Mouse (Mus musculus) cerebellum, postnatal 10 days (tissue): Measurements from ENCODE around the gene Fam129a.
A peak's percentile ranks its signal among the peaks of the same experiment; 100 is the strongest.
"Not testable (repeated sequence)": the region's sequence is repeated elsewhere in the genome, so short reads cannot be mapped to it uniquely, and the experiment has no call there.

Source experiments
- DNase-seq, 2 experiments: peaks; one replicate each; pipeline ENCODE4 v3.0.0; 2021; ENCODE audit warnings: mixed read lengths in 2 of 2

Gene Fam129a

DNA sequence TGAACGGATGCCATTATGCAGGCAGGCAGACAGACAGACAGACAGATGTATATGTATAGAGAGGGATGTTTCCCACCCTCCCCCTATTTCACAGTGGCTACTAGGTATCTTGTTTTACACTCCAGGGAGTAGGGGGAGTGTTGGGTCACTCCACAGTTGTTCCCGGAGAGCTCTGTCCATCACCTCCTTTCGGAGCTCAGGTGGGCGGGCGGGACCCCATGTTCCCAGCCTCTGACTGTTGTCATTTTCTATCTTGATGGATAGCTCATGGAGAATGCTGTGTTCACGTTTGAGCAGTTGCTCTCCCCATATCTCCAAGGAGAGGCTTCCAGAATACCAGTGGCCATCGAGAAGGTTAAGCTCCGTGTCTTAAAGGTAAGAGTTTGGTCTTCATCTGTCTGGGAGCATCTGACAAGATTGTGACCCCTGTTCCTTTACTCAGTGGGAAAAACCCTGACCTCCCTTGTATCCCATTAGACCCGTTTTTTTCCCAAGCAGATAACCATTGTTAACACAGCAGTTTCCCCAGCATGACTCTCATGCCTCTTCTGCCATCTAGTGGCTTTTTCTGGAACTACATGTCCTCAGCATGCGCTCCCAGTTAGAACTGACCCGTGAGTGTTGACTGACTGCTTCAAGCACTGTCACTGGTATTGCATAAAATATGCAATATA is 134.9 kb downstream of the Fam129a start:
- peak; percentile 90 to 96 for DNase-seq

DNA sequence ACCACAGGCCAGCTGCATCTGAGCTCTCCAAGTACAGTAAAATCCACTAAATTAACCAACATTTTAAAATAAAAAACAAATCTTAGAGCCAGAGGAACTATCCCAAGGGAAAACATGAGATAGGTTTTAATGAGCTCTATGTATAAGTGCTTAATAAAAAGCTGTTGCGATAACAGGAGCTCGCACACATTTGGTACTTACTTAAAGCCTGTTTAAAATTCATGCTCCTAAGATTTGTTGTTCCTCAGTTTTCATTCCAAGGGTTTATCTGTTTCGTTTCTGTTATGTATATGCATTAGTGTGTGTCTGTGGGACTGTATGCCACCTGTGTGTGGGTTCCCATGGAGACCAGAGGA is 135.4 kb downstream of the Fam129a start:
- no peak for DNase-seq

DNA sequence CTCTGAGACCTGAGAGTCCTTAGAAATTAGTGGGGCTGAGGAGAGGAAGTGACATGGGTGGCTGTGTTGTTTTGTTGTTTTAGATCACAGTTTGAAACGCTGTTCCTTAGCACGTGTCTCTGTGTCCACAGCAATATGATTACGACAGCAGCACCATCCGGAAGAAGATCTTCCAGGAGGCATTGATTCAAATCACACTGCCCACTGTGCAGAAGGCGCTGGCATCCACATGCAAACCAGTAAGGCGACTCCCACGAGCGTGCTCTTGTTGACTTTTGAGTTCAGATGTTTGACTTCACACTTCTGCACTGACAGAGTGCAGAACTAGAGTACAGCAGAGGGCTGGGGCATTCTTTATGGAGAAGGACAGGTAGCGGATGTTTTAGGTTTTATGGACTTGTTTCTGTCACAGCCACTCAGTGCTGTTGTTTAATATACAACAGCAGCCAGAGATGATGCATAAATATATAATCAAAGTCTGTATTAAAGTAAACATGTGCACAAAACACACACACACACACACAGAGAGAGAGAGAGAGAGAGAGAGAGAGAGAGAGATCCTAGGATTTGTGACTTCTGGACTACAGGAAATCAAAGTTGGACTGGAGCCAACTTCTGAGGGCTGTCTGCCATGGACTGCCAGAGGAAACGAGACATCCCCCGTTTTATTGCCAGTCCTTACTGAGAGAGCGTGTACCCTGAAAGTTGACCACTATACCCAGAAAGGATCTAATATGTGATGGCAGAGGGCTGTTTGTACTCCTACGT is 138.2 kb downstream of the Fam129a start:
- DNase-seq = peak; percentile 80 to 87

DNA sequence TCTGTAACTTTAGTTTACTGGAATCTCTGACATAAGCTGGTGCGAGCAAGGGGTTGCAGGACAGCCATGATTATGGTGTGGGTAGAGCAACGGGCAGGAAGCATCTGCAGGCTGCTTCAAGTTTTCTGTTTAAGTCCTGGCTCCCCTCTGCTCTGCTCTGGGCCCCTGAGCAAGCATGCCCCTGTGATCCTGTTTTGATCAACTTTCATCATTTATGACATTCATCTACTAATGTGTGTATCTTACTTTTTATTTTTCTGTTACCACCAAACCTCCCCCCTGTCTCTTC is 138.7 kb downstream of the Fam129a start:
- no peak for DNase-seq

DNA sequence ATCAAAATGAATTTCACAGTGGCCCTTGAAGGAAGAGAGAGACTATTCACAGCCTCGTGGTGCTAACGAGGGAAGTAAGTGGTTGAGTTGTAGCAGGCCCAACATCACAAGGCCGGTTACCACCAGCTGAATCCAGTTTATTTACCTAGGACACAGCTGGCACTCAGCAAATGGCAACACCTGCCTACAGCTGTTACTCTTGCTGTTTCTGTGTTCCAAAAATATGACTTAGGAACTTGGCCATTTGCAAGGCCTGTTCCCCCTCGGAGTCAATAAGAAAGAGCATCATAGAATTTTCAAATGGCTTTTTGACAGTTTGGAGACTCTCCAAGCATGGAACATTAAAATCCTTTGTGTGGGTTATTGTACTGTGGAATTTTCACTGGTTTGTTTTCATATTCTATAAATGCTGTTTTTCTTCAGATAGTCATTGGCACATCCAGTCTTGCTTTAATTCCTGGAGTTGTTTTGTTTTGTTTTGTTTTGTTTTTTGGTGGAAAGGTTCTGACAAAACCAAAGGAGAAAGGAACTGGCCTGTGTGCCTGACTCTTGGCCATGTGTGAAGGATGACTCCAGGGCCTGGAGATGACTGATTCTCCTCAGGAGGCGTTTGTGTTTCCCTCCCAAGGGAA is 139.6 kb downstream of the Fam129a start:
- DNase-seq = no peak

DNA sequence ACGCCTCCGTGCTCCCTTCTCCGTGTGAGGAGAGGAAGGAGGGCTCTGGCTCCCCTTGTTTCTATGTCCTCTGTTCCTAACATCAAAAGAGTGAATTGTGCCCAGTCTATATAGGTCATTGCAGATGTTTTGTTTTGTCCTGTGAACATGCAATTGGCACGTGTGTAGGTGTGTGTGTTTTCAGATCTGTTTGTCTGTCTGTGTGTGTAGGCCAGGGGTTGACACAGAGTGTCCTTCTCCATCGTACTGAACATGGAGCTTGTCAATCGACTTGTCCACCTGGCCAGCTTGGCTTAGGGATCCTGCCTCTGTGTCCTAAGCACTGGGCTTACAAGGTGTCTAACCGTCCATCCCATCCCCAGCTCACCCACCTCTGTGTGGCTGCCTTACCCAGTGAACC is 140.1 kb downstream of the Fam129a start:
- DNase-seq = no peak

DNA sequence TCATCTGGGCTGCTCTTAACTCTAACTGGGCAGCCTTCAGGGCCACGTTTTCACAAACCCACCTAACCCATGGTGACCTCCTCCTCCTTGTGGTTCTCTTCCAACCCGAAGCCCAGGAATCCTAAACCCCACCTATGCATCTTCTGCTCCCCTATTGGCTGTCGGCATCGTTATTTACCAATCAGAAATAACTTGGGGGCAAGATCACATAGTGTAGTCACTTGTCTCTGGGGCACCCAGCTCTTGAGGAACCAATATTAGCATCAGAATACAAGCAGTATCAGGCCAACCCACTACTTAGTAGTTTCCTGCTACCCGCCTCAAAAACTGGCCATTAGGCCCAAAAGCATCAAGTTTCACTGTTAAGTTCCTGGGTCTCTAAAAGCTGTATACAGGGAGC is 141.7 kb downstream of the Fam129a start:
- DNase-seq = no peak

DNA sequence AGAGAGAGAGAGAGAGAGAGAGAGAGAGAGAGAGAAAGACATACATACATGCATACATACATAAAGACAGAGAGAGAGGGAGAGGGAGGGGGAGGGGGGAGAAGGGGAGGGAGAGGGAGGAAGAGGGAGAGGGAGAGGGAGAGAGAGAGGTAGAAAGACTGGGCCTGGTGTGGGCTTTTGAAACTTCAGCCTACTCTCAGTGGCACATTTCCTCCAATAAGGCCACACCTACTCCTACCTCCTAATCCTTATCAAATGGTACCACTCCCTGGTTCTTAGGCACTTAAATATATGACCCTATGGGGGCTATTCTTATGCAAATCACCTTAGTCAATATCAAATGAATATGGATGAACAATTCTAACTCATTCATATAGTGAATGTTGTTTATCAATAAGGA is 142.6 kb downstream of the Fam129a start:
- DNase-seq = no peak

DNA sequence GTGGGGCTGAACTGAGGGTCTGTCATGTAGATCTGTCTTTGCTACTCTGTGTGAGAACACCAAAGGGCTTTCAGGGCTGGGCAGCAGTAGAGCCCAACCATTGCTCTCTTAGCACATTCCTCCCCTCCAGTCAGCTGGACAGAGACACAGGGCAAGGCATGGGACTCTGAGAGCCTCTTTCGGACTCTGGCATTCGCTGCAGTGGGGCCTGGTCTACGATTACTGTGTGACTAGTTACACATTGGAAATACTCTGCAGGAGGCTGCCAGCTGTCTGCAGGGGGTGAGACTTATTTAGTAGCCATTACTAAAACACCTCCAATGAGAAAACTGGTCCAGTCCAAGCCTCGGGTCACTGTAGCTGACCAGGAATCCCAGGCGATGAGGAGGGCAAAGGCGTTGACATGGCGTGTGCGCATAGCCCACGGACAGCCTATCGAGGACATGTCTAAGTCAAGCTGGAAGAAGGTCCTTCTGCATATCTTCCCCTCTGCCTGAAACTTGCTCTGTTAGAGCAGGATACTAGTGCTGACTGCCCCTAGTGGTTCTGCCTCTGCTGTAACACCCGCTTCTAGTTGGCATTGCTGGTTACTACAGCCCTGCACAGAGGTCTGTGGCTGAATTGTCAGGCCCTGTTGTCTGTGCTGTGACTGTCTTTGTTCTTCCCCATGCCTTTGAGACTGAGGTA is 145.2 kb downstream of the Fam129a start:
- DNase-seq = peak in 1 of 2 experiments; percentile 19

DNA sequence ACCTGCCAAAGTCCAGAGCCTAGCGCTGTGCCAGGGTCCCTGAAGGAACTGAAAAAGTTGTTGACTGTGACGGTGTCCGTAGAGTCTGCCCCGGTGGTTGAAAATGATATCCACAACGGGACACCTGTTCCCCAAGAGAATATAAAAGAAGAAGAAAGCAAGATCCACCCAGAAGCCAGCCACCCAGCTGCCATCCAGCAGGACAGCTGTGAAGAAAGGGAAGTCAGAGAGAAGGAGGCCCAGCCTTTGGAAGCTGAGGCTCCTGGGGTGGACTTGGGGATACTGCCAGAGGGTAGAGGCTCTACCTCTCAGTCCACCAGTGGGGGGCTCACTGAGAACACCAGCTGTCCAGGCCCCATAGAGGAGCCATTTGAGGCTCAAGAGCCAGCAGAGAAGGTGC is 146.6 kb downstream of the Fam129a start:
- DNase-seq = no peak

DNA sequence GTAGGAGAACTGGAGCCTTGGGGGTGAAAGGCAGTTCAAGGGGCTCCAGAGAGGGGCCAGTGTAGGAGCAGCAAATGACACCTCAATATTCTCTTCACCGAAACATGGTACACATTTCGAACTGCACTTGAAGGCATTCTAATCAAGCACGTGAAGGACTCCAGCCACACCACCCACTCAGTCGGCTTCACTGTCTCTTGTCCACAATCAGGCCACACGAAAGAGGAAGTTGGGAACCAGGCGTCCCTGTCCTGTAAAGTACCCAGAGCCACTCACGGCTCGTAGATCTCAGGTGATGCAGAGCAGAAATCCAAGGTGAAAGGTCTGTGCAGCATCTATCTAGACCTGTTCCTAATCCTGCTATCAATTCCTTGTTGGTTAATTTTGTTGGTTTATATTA is 147.6 kb downstream of the Fam129a start:
- DNase-seq = no peak

DNA sequence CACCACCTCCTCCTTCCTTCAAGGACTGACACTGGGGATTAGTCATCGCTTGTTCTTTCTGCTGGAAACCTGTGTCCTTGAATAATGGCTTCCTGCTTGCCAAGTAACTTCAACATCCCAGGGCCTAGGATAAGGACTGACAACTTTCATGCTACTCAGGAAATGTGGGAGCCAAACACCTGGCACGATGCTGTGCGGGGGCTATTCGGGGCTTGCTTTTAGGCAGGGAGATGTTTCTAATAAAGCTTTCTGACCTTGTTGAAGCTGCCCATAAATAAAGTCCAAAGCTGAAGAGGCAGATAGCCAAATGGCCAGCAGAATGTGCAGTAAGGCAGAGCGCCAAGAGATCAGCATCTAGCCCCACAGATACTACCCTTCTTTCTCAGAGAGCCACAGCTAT is 148.9 kb downstream of the Fam129a start:
- DNase-seq = peak; percentile 61 to 63

DNA sequence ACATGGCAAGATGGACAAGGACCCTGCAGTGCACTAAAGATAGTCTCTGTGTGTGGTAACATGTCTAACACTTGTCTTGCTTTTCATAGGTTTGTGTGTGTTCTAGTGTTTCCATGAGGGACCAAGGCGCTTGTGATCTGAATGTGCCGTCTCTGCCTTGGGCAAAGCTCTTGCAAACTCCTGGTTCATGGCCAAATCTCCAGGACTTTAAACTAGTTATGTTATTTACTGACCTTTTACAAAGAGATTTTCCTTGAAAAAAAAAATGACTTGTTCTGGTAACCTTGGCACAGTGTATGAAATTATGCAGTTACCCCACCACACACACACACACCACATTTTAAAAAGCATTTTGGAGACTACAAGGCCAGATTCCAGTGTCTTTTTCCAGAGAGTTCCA is 149.6 kb downstream of the Fam129a start:
- peak in 1 of 2 experiments; percentile 22 for DNase-seq

DNA sequence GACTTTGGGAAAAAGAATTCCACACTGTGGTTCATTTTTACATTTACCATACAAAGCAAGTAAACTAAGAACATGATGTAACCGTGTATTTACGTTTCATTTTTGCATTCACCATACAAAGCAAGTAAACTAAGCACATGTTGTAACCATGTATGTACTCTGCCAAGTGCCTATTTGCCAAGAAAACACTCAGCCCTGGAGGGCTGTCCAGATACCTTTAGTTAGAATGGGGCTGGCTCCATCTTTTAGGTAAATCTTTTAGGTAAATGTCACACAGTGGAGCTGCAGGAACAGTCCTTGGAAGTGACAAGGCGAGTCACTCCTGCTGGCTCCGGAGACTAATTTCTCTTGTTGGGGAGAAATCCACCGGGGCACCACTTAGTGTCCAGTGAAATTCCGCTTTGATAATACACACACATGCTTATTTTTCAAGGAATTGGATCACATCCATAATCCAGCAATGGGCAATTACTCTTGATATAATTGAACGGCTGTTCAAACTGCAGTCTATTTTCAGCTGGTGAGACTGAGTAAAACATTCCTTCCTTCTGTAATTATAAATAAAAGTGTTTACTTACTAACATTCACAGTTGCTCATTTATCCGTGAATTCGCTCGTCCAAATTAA is 150.5 kb downstream of the Fam129a start:
- DNase-seq = peak; percentile 22 to 37

DNA sequence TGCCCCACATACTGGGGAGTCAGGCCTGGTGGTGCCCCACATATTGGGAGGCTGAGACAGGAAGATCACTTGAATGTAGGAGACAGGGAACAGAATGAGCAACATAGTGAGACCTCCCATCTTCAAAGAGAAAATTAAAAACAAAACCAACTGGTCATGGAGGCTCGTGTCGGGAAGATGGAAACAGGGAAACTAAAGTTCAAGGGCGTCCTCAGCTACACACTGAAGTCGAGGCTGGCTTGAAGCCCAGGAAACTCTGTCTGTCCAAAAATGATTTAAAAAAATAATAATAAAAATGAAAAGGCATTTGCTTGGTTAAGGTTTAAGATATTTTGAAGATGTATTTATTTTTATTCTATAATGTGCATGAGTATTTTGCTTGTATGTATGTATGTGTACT is 152.8 kb downstream of the Fam129a start:
- no peak for DNase-seq

DNA sequence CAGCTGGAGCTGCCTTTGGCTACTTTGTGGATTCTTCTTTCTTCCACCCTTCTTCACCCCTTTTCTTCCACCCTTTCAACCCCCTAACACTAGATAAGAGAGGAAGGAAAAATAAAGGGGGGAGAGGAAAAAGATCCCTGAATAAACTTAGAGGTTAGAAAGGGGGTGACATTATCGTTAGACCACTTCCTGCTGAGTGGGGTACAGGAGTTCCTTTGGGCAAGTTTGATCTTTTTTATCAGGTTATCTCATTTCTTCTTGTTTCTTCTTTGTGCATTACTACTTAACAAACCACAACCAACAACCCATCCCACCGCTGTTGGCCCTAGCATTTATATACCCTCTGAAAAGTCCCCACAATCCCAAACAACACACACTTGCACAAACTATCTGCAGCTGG is 154.6 kb downstream of the Fam129a start:
- no peak for DNase-seq

DNA sequence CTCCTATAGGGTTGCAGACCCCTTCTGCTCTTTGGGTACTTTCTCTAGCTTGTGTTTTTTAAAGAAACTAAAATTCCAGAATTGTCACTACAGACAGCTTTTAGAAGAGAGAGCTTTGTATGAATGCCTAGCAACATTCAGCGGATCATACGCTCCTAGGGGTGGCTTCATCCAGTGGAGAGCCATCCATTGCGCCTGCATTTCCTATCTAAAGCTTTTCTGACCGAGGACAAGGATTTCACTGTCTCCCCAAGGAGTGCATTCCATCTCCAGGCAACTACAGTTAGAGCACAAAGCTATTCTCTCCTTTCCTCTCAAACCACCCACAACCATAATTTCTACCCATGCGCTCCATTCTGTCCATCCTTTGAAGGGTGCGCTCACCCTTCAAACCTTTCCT is 155.4 kb downstream of the Fam129a start:
- no peak for DNase-seq

DNA sequence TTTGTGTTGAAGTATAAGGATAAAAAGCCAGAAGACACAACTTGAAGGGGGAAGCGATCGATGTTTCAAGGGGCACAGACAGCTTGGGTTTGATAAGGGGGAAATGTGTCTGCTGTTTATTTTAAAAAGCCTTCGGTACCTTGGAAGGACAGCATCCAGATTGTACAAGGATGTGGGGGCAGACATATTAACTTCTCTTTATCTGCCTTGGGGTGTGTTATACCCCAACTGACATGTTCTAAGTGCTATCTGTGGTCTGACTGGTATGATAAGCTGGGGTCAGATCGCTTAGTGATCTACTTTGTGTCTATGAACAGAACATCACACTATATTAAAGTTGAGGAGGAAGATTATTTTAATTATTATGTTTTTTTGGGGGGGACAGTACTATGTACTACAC is 157.2 kb downstream of the Fam129a start:
- no peak for DNase-seq

DNA sequence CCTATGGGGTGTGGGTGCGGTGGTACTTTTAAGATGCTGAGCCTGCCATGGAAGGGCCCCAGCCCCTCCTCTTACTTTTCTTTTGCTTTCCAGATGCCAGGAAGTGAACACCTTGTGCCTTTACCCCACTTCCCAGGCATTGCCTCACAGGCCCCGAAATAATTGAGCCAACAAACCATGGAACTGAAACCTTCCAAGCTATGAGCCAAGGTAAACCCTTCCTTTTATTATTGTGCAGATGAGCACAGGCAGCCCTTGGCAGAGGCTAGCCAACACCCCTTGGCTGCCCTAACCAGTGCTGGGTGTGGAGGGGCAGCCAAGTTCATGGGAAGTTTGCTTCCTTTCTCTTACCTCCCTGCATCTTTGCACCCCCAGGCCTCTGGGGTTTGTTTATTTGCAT is 166.2 kb downstream of the Fam129a start:
- no peak for DNase-seq

DNA sequence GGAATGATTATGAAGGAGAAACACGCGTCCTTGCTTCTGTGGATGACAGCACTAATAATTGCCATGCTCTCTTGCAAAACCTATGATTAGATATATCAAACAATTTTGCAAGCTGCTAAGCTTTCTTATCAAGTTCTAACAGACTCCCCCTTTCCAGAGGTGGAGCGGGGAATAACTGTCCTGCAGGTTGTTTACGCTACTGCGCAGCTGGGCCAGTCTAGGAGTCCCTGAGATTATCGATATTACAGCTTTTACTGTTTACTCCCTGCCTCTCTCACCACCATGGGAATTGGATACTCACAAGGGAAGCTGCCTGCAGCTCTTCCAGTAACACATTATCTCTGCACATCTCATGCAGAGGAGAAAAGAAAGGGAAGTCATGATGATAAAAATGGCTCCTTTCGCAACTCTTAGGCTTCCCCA is 170.2 kb downstream of the Fam129a start:
- DNase-seq = no peak

DNA sequence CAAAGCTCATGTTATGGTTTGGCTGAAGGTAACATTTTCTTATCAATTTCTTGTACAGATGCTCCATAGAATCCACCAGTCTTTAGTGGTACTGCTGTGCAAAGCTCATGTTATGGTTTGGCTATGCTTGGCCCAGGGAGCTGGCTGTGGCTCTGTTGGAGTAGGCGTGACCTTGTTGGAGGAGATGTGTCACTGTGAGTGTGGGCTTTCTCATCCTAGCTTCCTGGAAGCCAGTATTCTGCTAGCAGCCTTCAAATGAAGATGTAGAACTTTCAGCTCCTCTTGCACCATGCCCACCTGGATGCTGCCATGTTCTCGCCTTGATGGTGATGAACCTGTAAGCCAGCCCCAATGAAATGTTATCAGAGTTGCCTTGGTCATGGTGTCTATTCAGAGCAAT is 178.9 kb downstream of the Fam129a start:
- not testable (repeated sequence) for DNase-seq

DNA sequence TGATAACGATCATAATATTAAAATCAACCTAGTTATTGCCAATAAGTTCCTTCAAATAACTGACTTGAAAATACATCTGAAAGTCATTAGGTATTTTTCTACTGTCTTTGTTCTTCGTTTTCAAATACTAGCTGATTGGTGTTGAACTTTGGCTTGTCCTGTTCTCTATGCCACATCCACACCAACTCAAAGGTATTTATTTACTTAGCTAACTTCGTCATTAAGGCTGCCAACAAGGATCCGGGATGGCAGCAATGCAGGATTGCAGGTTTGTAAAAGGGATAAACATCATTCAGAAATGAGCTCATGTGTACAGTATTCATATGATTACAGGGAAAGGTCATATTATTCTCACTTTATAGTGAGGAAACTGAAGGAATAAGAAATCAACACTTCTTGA is 182.0 kb downstream of the Fam129a start:
- DNase-seq = no peak

DNA sequence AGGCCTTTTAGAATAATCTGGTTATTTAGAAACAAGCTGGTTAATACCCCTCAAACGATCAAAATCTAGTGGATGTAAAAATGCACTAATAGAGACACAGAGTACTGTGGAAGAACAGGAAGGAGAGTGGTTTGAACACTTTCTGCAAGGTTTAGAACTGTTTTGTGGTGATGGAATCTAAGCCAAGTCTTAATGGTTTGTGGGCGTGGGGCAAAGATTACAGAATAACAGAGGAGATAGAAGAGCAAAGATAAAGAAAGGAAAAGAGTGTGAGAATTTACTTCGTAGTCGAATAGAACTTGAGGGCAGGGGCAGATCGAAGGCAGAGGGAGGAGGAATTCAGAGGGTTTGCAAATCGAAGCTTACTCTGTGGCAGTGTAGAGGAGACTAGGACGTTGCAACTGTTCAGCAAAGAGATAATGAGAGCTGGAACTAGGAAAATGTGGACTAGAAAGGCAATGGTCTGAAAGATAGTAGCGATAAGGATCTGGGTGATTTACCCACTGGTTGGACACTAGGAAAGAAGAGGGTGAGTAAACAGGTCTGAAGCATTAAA is 182.5 kb downstream of the Fam129a start:
- DNase-seq = no peak
